Mouse (Mus musculus) E14TG2a.4 (cell line): ENCODE data around the gene Dtl.

Source experiments
- CTCF ChIP-seq: conservative IDR thresholded peaks from 2 replicates; pipeline ENCODE4 v1.5.1; 2014; ENCODE audit warnings: low read length
- NANOG ChIP-seq: IDR thresholded peaks from 2 replicates; pipeline ENCODE4 v1.6.1; 2014; ENCODE audit warnings: borderline replicate concordance, low read length, mixed read lengths
- POU5F1 ChIP-seq: IDR thresholded peaks from 2 replicates; pipeline ENCODE4 v1.6.1; 2014; ENCODE audit warnings: low read length, borderline replicate concordance

- TF ChIP-seq CTCF: no peak
- no peak for TF ChIP-seq NANOG
- TF ChIP-seq POU5F1: no peak
Measured at GRCm38 (mm10) chr1:191517969-191518368, 57.4 kb downstream of the Dtl start.
